ENCODE assay signal across 8 mouse cellular contexts in genomic region chr11:88046323-88046937, GRCm38 (mm10). TPM values are rescaled to one million over a fixed set of nuclear protein-coding genes. Genes with fewer than 3 reads are reported as not detected.
DNase-seq lines count a peak whose midpoint lies in the region; ATAC-seq and TF ChIP-seq lines count a peak whose summit lies in the region.

No protein-coding gene starts in this region.

- TF ChIP-seq CTCF in stomach, postnatal 0 days (IDR thresholded peaks at IDR 0.05; ENCODE audit: low read depth), result no peak

- no peaks in the 10 kb centered on the region for H3K27me3 ChIP-seq in forebrain, embryonic 14.5 days (replicated peaks; ENCODE audit: control insufficient read depth, insufficient read depth, low read length)
- no peaks in the 10 kb centered on the region for H3K27me3 ChIP-seq in liver, embryonic 12.5 days (replicated peaks)
- no peaks in the 10 kb centered on the region for H3K27me3 ChIP-seq in stomach, postnatal 0 days (ENCODE audit: control insufficient read depth, insufficient read depth, low read length)

- H3K4me3 ChIP-seq in forebrain, embryonic 14.5 days (ENCODE audit: low read depth, low read length), result peak overlapping the region; percentile 98
- H3K4me3 ChIP-seq in liver, embryonic 12.5 days, result peak overlapping the region; percentile 100
- H3K4me3 ChIP-seq in stomach, postnatal 0 days (ENCODE audit: low read depth, low read length), result peak overlapping the region; percentile 98

- peak overlapping the region; percentile 99 for H3K9ac ChIP-seq in forebrain, embryonic 14.5 days (ENCODE audit: low read length)
- peak overlapping the region; percentile 100 for H3K9ac ChIP-seq in liver, embryonic 12.5 days
- no peak overlapping the region for H3K9ac ChIP-seq in stomach, postnatal 0 days (ENCODE audit: low read length)

- DNase-seq in kidney, adult 9 months, result peak; percentile 27
- no peak for DNase-seq in kidney, postnatal 14 days
- peak; percentile 83 for DNase-seq in ZHBTc4 (ENCODE audit: low read depth, low spot score)
- DNase-seq in forebrain, embryonic 14.5 days (ENCODE audit: low spot score), result no peak
- no peak for DNase-seq in stomach, postnatal 0 days (ENCODE audit: low spot score)
- DNase-seq in left cerebral cortex, adult 11 months (ENCODE audit: low spot score), result no peak

- no peak for ATAC-seq in forebrain, embryonic 14.5 days
- ATAC-seq in liver, embryonic 12.5 days, result no peak
- no peak for ATAC-seq in stomach, postnatal 0 days (ENCODE audit: low FRiP score, low TSS enrichment)
- no peak for ATAC-seq in megakaryocyte progenitor cell, adult 5-6 weeks (replicated peaks; ENCODE audit: poor library complexity)

- peak overlapping the region; percentile 99 for H3K27ac ChIP-seq in forebrain, embryonic 14.5 days (ENCODE audit: low read depth, low read length)
- peak overlapping the region; percentile 99 for H3K27ac ChIP-seq in liver, embryonic 12.5 days
- no peak overlapping the region for H3K27ac ChIP-seq in stomach, postnatal 0 days (replicated peaks)

- WGBS in forebrain, embryonic 14.5 days, result 58% methylated on average over 17 of the region's 17 CpGs
- 33% methylated on average over 17 of the region's 17 CpGs for WGBS in liver, embryonic 12.5 days (ENCODE audit: insufficient replicate concordance)
- WGBS in stomach, postnatal 0 days, result 57% methylated on average over 17 of the region's 17 CpGs

- H3K4me2 ChIP-seq in forebrain, embryonic 14.5 days (ENCODE audit: low read length), result peak overlapping the region; percentile 77
- peak overlapping the region; percentile 83 for H3K4me2 ChIP-seq in liver, embryonic 12.5 days
- peak overlapping the region; percentile 49 for H3K4me2 ChIP-seq in stomach, postnatal 0 days (replicated peaks; ENCODE audit: low read depth)

- peaks cover 27% of the 10 kb centered on the region for H3K4me1 ChIP-seq in forebrain, embryonic 14.5 days (ENCODE audit: control insufficient read depth, insufficient read depth, low read length)
- H3K4me1 ChIP-seq in liver, embryonic 12.5 days, result peaks cover 45% of the 10 kb centered on the region
- H3K4me1 ChIP-seq in stomach, postnatal 0 days (replicated peaks; ENCODE audit: control insufficient read depth, insufficient read depth), result no peaks in the 10 kb centered on the region

- peaks cover 21% of the 10 kb centered on the region for H3K36me3 ChIP-seq in forebrain, embryonic 14.5 days (ENCODE audit: control insufficient read depth, insufficient read depth, low read length)
- peaks cover 31% of the 10 kb centered on the region for H3K36me3 ChIP-seq in liver, embryonic 12.5 days
- H3K36me3 ChIP-seq in stomach, postnatal 0 days (ENCODE audit: control insufficient read depth, insufficient read depth, low read length), result peaks cover 7% of the 10 kb centered on the region; the same call in 1 of the 2 replicates

- H3K9me3 ChIP-seq in forebrain, embryonic 14.5 days (replicated peaks; ENCODE audit: control insufficient read depth, low read length), result no peaks in the 10 kb centered on the region
- no peaks in the 10 kb centered on the region for H3K9me3 ChIP-seq in liver, embryonic 12.5 days (replicated peaks)
- H3K9me3 ChIP-seq in stomach, postnatal 0 days (ENCODE audit: control insufficient read depth, low read length), result no peaks in the 10 kb centered on the region

- no peak for TF ChIP-seq EP300 in stomach, postnatal 0 days (optimal IDR thresholded peaks at IDR 0.05)

RNA-seq across cellular contexts. Expression of gene Srsf1, which starts 0.7 kb away (rescaled TPM):
- 340 and 348 TPM in 2 replicates for polyA plus RNA-seq in forebrain, embryonic 14.5 days (2014; fragmentation: Nextera tagmentation; extraction: Ambion mirVana)
- 272 and 273 TPM in 2 replicates for polyA plus RNA-seq in liver, embryonic 12.5 days (2016; fragmentation: Nextera tagmentation; extraction: Ambion mirVana)
- polyA plus RNA-seq in stomach, postnatal 0 days (2015; fragmentation: Nextera tagmentation; extraction: Ambion mirVana), result 88.1 and 97.5 TPM in 2 replicates
- total RNA-seq in megakaryocyte progenitor cell, adult 5-6 weeks (2015), result 257 and 278 TPM in 2 replicates
- 528 and 695 TPM in 2 replicates for total RNA-seq in megakaryocyte progenitor cell, adult 5-6 weeks (2017)

RNA-seq across cellular contexts. Expression of gene Vezf1, which starts 21.6 kb away (rescaled TPM):
- polyA plus RNA-seq in forebrain, embryonic 14.5 days (2014; fragmentation: Nextera tagmentation; extraction: Ambion mirVana), result 60.0 and 64.7 TPM in 2 replicates
- polyA plus RNA-seq in liver, embryonic 12.5 days (2016; fragmentation: Nextera tagmentation; extraction: Ambion mirVana), result 14.6 TPM in 2 replicates
- 15.9 and 18.1 TPM in 2 replicates for polyA plus RNA-seq in stomach, postnatal 0 days (2015; fragmentation: Nextera tagmentation; extraction: Ambion mirVana)
- total RNA-seq in megakaryocyte progenitor cell, adult 5-6 weeks (2015), result 37.5 and 41.8 TPM in 2 replicates
- total RNA-seq in megakaryocyte progenitor cell, adult 5-6 weeks (2017), result 16.2 and 18.8 TPM in 2 replicates

RNA-seq across cellular contexts. Expression of gene Cuedc1, which starts 51.4 kb away (rescaled TPM):
- 13.0 and 18.6 TPM in 2 replicates for polyA plus RNA-seq in forebrain, embryonic 14.5 days (2014; fragmentation: Nextera tagmentation; extraction: Ambion mirVana)
- polyA plus RNA-seq in liver, embryonic 12.5 days (2016; fragmentation: Nextera tagmentation; extraction: Ambion mirVana), result 3.4 and 4.6 TPM in 2 replicates
- 12.8 and 13.7 TPM in 2 replicates for polyA plus RNA-seq in stomach, postnatal 0 days (2015; fragmentation: Nextera tagmentation; extraction: Ambion mirVana)
- 0.73 and 3.7 TPM in 2 replicates for total RNA-seq in megakaryocyte progenitor cell, adult 5-6 weeks (2015)
- total RNA-seq in megakaryocyte progenitor cell, adult 5-6 weeks (2017), result 0.12 and 1.0 TPM in 2 replicates

RNA-seq across cellular contexts. Expression of gene Dynll2, which starts 59.1 kb away (rescaled TPM):
- 21.8 and 22.5 TPM in 2 replicates for polyA plus RNA-seq in forebrain, embryonic 14.5 days (2014; fragmentation: Nextera tagmentation; extraction: Ambion mirVana)
- polyA plus RNA-seq in liver, embryonic 12.5 days (2016; fragmentation: Nextera tagmentation; extraction: Ambion mirVana), result 14.3 and 15.5 TPM in 2 replicates
- 14.7 and 14.8 TPM in 2 replicates for polyA plus RNA-seq in stomach, postnatal 0 days (2015; fragmentation: Nextera tagmentation; extraction: Ambion mirVana)
- 11.1 and 12.8 TPM in 2 replicates for total RNA-seq in megakaryocyte progenitor cell, adult 5-6 weeks (2015)
- 9.7 and 18.0 TPM in 2 replicates for total RNA-seq in megakaryocyte progenitor cell, adult 5-6 weeks (2017)

Comparison
In these comparisons a context has a peak if more than half of its experiments do, and no peak if none do; other contexts are left out.
1. DNase-seq: peak in kidney, adult 9 months (single experiment) and ZHBTc4 (single experiment); none in kidney, postnatal 14 days (single experiment), forebrain, embryonic 14.5 days (single experiment), stomach, postnatal 0 days (single experiment) and left cerebral cortex, adult 11 months (single experiment).
2. Peak in every context shown above with its lines, with median percentiles within 50 percentile points of each other: H3K4me2 ChIP-seq and H3K4me3 ChIP-seq.